Mouse (Mus musculus) stomach, embryonic 14.5 days (tissue): ENCODE measurements around the gene Nrip1. TPM values are rescaled to one million over a fixed set of nuclear protein-coding genes. Genes with fewer than 3 reads are reported as not detected.

Experiments used
- ATAC-seq: fragments of 200-750 bp; cut with Nextera tagmentation; 2 replicates; pipeline ENCODE4 v1.8.0; 2017; ENCODE audit warnings: low read depth, moderate TSS enrichment; ENCODE audit not compliant: insufficient number of reproducible peaks, insufficient read depth, low FRiP score
- H3K27ac ChIP-seq: fragments of 300-500 bp; sonication (generic); 2 replicates; pipeline ENCODE4 v1.5.1; 2014; ENCODE audit warnings: mild to moderate bottlenecking, low read length, moderate library complexity, mixed read lengths
- H3K27me3 ChIP-seq: fragments of 300-500 bp; sonication (generic); 2 replicates; pipeline ENCODE4 v1.6.1; 2014; ENCODE audit warnings: low read length, control low read depth, mixed read lengths; ENCODE audit not compliant: control insufficient read depth, insufficient read depth
- H3K36me3 ChIP-seq: fragments of 300-500 bp; sonication (generic); 2 replicates; pipeline ENCODE4 v1.6.1; 2014; ENCODE audit warnings: mild to moderate bottlenecking, control low read depth, low read length, moderate library complexity, mixed read lengths; ENCODE audit not compliant: control insufficient read depth, insufficient read depth
- H3K4me1 ChIP-seq: fragments of 300-500 bp; sonication (generic); 2 replicates; pipeline ENCODE4 v1.6.1; 2014; ENCODE audit warnings: low read length, control low read depth, mixed read lengths; ENCODE audit not compliant: control insufficient read depth, insufficient read depth
- H3K4me2 ChIP-seq: fragments of 300-500 bp; sonication (generic); replicated peaks from 2 replicates; pipeline ENCODE4 v1.6.1; 2014; ENCODE audit warnings: low read depth, low read length, control low read depth
- H3K4me3 ChIP-seq: fragments of 300-500 bp; sonication (generic); 2 replicates; pipeline ENCODE4 v1.5.1; 2014; ENCODE audit warnings: low read depth, low read length, control low read depth
- H3K9ac ChIP-seq: fragments of 300-500 bp; sonication (generic); replicated peaks from 2 replicates; pipeline ENCODE4 v1.6.1; 2014; ENCODE audit warnings: low read depth, mild to moderate bottlenecking, control low read depth, low read length, moderate library complexity, mixed read lengths
- H3K9me3 ChIP-seq: fragments of 300-500 bp; sonication (generic); 2 replicates; pipeline ENCODE4 v1.6.1; 2016; ENCODE audit warnings: low read depth, low read length, control low read depth; ENCODE audit not compliant: control insufficient read depth
- WGBS: fragments of 180-500 bp; shearing (Covaris S2); extraction: QIAGEN DNeasy Blood & Tissue Kit; methylation state at CpG from one replicate; pipeline ENCODE4 v1.1.7; 2014; 5-methylcytosine and 5-hydroxymethylcytosine counted together
- polyA plus RNA-seq: library from polyadenylated mRNA; unstranded; fragments of >200 nt; fragmentation: Nextera tagmentation; extraction: Ambion mirVana; gene quantifications from 2 replicates; pipeline ENCODE4 v1.2.1, GENCODE M21; 2014

The Nrip1 gene
- polyA plus RNA-seq, 1 experiment from 2014 or later, result 51.4 TPM

- Histone ChIP-seq H3K27ac (no peak overlapping the region), H3K4me3 (no peak overlapping the region), H3K4me2 (no peak overlapping the region), H3K9ac (no peak overlapping the region), H3K4me1 (peaks cover 6% of the 10 kb centered on the region; the same call in 1 of the 2 replicates), H3K9me3 (no peaks in the 10 kb centered on the region), H3K27me3 (no peaks in the 10 kb centered on the region), H3K36me3 (no peaks in the 10 kb centered on the region)
- ATAC-seq, result no peak
- WGBS, result 66% methylated on average over 4 of the region's 4 CpGs
Observed at GRCm38 (mm10) chr16:76358757-76359156, 14.9 kb downstream of the Nrip1 start.

- H3K27me3 ChIP-seq, result no peaks in the 10 kb centered on the region
- H3K4me2 ChIP-seq, result no peak overlapping the region
- peaks cover 6% of the 10 kb centered on the region; the same call in 1 of the 2 replicates for H3K4me1 ChIP-seq
- no peak overlapping the region for H3K27ac ChIP-seq
- no peaks in the 10 kb centered on the region for H3K36me3 ChIP-seq
- WGBS, result 58% methylated on average over 18 of the region's 18 CpGs
- H3K4me3 ChIP-seq, result no peak overlapping the region
- no peak overlapping the region for H3K9ac ChIP-seq
- ATAC-seq, result 0 out of 2 replicates have a peak, but pooled peaks have one; percentile 46
- no peaks in the 10 kb centered on the region for H3K9me3 ChIP-seq
Observed at GRCm38 (mm10) chr16:76358128-76358748, 15.4 kb downstream of the Nrip1 start.

- 91% methylated on average over 12 of the region's 12 CpGs for WGBS
- no peaks in the 10 kb centered on the region for H3K9me3 ChIP-seq
Observed at GRCm38 (mm10) chr16:76357155-76357554, 16.5 kb downstream of the Nrip1 start.

GRCm38 (mm10) chr16:76355947-76356550 is 17.6 kb downstream of the Nrip1 start:
- no peak for ATAC-seq
- Histone ChIP-seq H3K36me3 (no peaks in the 10 kb centered on the region; the same call in 1 of the 2 replicates), H3K9me3 (no peaks in the 10 kb centered on the region), H3K4me3 (no peak overlapping the region), H3K4me1 (peaks cover 4% of the 10 kb centered on the region; the same call in 1 of the 2 replicates), H3K27me3 (no peaks in the 10 kb centered on the region), H3K27ac (no peak overlapping the region), H3K9ac (no peak overlapping the region), H3K4me2 (no peak overlapping the region)
- WGBS, result 90% methylated on average over 14 of the region's 14 CpGs

More at GRCm38 (mm10) chr16:76357155-76357554, 16.5 kb downstream of the Nrip1 start:
- Histone ChIP-seq H3K36me3 (no peaks in the 10 kb centered on the region; the same call in 1 of the 2 replicates), H3K9ac (no peak overlapping the region), H3K4me2 (no peak overlapping the region), H3K27me3 (no peaks in the 10 kb centered on the region), H3K4me3 (no peak overlapping the region), H3K27ac (no peak overlapping the region), H3K4me1 (peaks cover 6% of the 10 kb centered on the region; the same call in 1 of the 2 replicates)
- no peak for ATAC-seq

- no peaks in the 10 kb centered on the region for H3K9me3 ChIP-seq
- no peak overlapping the region for H3K9ac ChIP-seq
- H3K27me3 ChIP-seq, result no peaks in the 10 kb centered on the region
- H3K4me3 ChIP-seq, result no peak overlapping the region
- H3K27ac ChIP-seq, result no peak overlapping the region
- H3K36me3 ChIP-seq, result peaks cover 3% of the 10 kb centered on the region; the same call in 1 of the 2 replicates
- 88% methylated on average over 5 of the region's 5 CpGs for WGBS
- no peak overlapping the region for H3K4me2 ChIP-seq
- ATAC-seq, result no peak
- peaks cover 4% of the 10 kb centered on the region; the same call in 1 of the 2 replicates for H3K4me1 ChIP-seq
Observed at GRCm38 (mm10) chr16:76355267-76355666, 18.4 kb downstream of the Nrip1 start.

- WGBS, result 57% methylated on average over 3 of the region's 3 CpGs
Observed at GRCm38 (mm10) chr16:76354841-76355240, 18.8 kb downstream of the Nrip1 start.

GRCm38 (mm10) chr16:76354289-76354688 is 19.3 kb downstream of the Nrip1 start:
- Histone ChIP-seq H3K36me3 (peaks cover 8% of the 10 kb centered on the region; the same call in 1 of the 2 replicates), H3K9ac (no peak overlapping the region), H3K9me3 (no peaks in the 10 kb centered on the region), H3K4me2 (no peak overlapping the region), H3K27me3 (no peaks in the 10 kb centered on the region), H3K4me1 (peaks cover 4% of the 10 kb centered on the region; the same call in 1 of the 2 replicates), H3K27ac (no peak overlapping the region), H3K4me3 (no peak overlapping the region)
- no peak for ATAC-seq
- 74% methylated on average over 7 of the region's 7 CpGs for WGBS

More at GRCm38 (mm10) chr16:76354841-76355240, 18.8 kb downstream of the Nrip1 start:
- peaks cover 4% of the 10 kb centered on the region; the same call in 1 of the 2 replicates for H3K4me1 ChIP-seq
- H3K27me3 ChIP-seq, result no peaks in the 10 kb centered on the region
- peaks cover 4% of the 10 kb centered on the region; the same call in 1 of the 2 replicates for H3K36me3 ChIP-seq
- H3K9me3 ChIP-seq, result no peaks in the 10 kb centered on the region
- no peak overlapping the region for H3K4me2 ChIP-seq
- ATAC-seq, result no peak
- H3K27ac ChIP-seq, result no peak overlapping the region
- H3K9ac ChIP-seq, result no peak overlapping the region
- H3K4me3 ChIP-seq, result no peak overlapping the region

GRCm38 (mm10) chr16:76350922-76351321 is 22.7 kb downstream of the Nrip1 start:
- 85% methylated on average over 8 of the region's 8 CpGs for WGBS
- peaks cover 14% of the 10 kb centered on the region for H3K36me3 ChIP-seq
- no peak overlapping the region for H3K9ac ChIP-seq
- ATAC-seq, result no peak
- H3K27me3 ChIP-seq, result no peaks in the 10 kb centered on the region
- no peak overlapping the region for H3K4me3 ChIP-seq
- H3K4me2 ChIP-seq, result no peak overlapping the region
- H3K4me1 ChIP-seq, result no peaks in the 10 kb centered on the region
- H3K9me3 ChIP-seq, result no peaks in the 10 kb centered on the region
- no peak overlapping the region for H3K27ac ChIP-seq
